Mouse (Mus musculus) embryonic fibroblast, embryonic 13.5 days (primary cell): ENCODE results near the gene Dgat2.

ENCODE experiments used
- CTCF ChIP-seq: IDR thresholded peaks from 2 replicates; pipeline ENCODE4 v1.5.1; 2011; ENCODE audit warnings: mild to moderate bottlenecking, control low read depth, low read length, moderate library complexity, borderline replicate concordance; ENCODE audit not compliant: insufficient read depth
- POLR2A ChIP-seq: IDR thresholded peaks from 2 replicates; pipeline ENCODE4 v1.6.1; 2011; ENCODE audit warnings: low read depth, mild to moderate bottlenecking, control low read depth, low read length, moderate library complexity

DNA sequence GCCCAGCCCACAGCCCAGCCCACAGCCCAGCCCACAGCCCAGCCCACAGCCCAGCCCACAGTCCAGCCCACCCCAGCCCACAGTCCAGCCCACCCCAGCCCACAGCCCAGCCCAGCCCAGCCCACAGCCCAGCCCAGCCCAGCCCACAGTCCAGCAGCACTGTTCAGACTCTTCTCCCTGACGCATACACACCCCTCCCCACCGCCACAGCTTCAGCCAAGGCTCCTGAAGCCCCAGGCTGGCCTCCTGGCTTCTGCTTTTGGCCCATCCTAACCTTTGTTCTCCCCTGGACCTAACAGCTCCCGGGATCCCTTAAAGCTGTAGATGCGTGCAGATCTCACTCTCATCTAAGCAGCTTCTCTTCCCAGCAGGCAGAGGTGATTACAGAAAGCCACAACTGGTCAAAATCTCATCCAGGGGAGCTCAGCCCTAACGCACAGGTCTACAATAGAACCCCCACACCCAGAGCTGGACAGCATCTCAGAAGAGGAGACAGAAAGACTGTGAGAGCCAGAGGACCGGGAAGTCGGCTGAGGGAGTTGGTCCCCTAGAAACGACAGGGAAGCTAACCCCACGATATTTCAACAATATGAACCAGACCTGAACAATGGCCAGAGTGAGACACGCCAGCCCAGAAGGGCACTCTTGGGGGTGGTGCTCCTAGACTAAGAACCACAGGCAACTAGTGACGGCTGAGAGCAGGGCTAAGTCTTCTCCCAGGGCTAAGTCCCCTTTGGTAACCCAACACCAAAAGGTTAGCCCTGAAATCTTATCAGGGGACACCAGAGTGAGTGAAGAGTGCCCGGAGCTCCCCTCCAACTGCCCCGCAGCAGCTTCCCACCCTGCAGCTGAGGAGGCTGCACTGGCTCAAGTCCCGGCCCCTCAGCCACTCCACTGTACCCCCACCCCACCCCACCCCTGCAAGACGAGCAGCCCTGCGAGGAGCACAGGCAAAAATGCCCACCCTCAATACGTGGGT lies 26.9 kb downstream of the Dgat2 start:
- no peak for TF ChIP-seq CTCF
- peak; percentile 53; the same call in 1 of the 2 replicates for TF ChIP-seq POLR2A
